In genomic region chr2:77519341-77519740, GRCm38 (mm10) we compare ENCODE assay signal across 8 mouse cellular contexts.
DNase-seq lines count a peak whose midpoint lies in the region; ATAC-seq and TF ChIP-seq lines count a peak whose summit lies in the region.

No protein-coding gene starts in this region.

- DNase-seq in frontal cortex, postnatal 36 days (ENCODE audit: low spot score in 2 of 2): peak; percentile 27 to 40
- DNase-seq in frontal cortex, postnatal 25 days (ENCODE audit: low spot score in 2 of 2): no peak
- DNase-seq in hindbrain, embryonic 10.5 days (ENCODE audit: low spot score): peak; percentile 33
- DNase-seq in limb, embryonic 10.5 days (ENCODE audit: low spot score): peak; percentile 42
- peak; percentile 19 for DNase-seq in midbrain, postnatal 0 days (ENCODE audit: low spot score)
- DNase-seq in spleen, postnatal 14 days (ENCODE audit: low spot score in 2 of 2): no peak
- DNase-seq in MN1 (ENCODE audit: low spot score): no peak

- H3K27me3 ChIP-seq in hindbrain, embryonic 10.5 days (ENCODE audit: insufficient read depth, poor library complexity, severe bottlenecking): no peaks in the 10 kb centered on the region
- peaks cover 9% of the 10 kb centered on the region; the same call in 1 of the 2 replicates for H3K27me3 ChIP-seq in limb, embryonic 10.5 days (ENCODE audit: low read depth, poor library complexity, severe bottlenecking)
- no peaks in the 10 kb centered on the region for H3K27me3 ChIP-seq in midbrain, postnatal 0 days (ENCODE audit: insufficient read depth, low read length)

- ATAC-seq in midbrain, postnatal 0 days (ENCODE audit: low FRiP score): no peak

- peak overlapping the region; percentile 59 for H3K4me2 ChIP-seq in midbrain, postnatal 0 days (ENCODE audit: low read depth, low read length, poor library complexity, severe bottlenecking)

- no peak overlapping the region for H3K9ac ChIP-seq in midbrain, postnatal 0 days (replicated peaks; ENCODE audit: low read length, poor library complexity, severe bottlenecking)

- no peak overlapping the region for H3K27ac ChIP-seq in cortical plate, adult 2 months (ENCODE audit: insufficient read depth, low read length)
- H3K27ac ChIP-seq in hindbrain, embryonic 10.5 days: no peak overlapping the region
- no peak overlapping the region for H3K27ac ChIP-seq in limb, embryonic 10.5 days
- H3K27ac ChIP-seq in midbrain, postnatal 0 days (ENCODE audit: low read depth, low read length): no peak overlapping the region

- no peaks in the 10 kb centered on the region for H3K36me3 ChIP-seq in hindbrain, embryonic 10.5 days
- H3K36me3 ChIP-seq in limb, embryonic 10.5 days: no peaks in the 10 kb centered on the region
- no peaks in the 10 kb centered on the region for H3K36me3 ChIP-seq in midbrain, postnatal 0 days (ENCODE audit: insufficient read depth, low read length)

- peaks cover 8% of the 10 kb centered on the region for H3K4me1 ChIP-seq in cortical plate, adult 2 months (ENCODE audit: control insufficient read depth, insufficient read depth, low read length)
- H3K4me1 ChIP-seq in hindbrain, embryonic 10.5 days (replicated peaks): peaks cover 18% of the 10 kb centered on the region
- H3K4me1 ChIP-seq in limb, embryonic 10.5 days: peaks cover 13% of the 10 kb centered on the region
- peaks cover 11% of the 10 kb centered on the region for H3K4me1 ChIP-seq in midbrain, postnatal 0 days (ENCODE audit: insufficient read depth, low read length)

- WGBS in hindbrain, embryonic 10.5 days: under 1% methylated on average over 14 of the region's 14 CpGs
- WGBS in limb, embryonic 10.5 days: under 1% methylated on average over 14 of the region's 14 CpGs
- WGBS in midbrain, postnatal 0 days: 1% methylated on average over 14 of the region's 14 CpGs

- H3K9me3 ChIP-seq in hindbrain, embryonic 10.5 days: no peaks in the 10 kb centered on the region
- no peaks in the 10 kb centered on the region for H3K9me3 ChIP-seq in limb, embryonic 10.5 days (replicated peaks)
- H3K9me3 ChIP-seq in midbrain, postnatal 0 days (ENCODE audit: low read length): no peaks in the 10 kb centered on the region

- H3K4me3 ChIP-seq in cortical plate, adult 2 months (ENCODE audit: insufficient read depth, low read length): peak overlapping the region; percentile 51
- peak overlapping the region; percentile 54 for H3K4me3 ChIP-seq in hindbrain, embryonic 10.5 days
- H3K4me3 ChIP-seq in limb, embryonic 10.5 days: peak overlapping the region; percentile 52
- peak overlapping the region; percentile 33 for H3K4me3 ChIP-seq in midbrain, postnatal 0 days (ENCODE audit: low read depth, low read length)

- no peak for TF ChIP-seq CTCF in cortical plate, adult 2 months (IDR thresholded peaks at IDR 0.05; ENCODE audit: extremely low read depth, insufficient read depth, low read length)
- no peak for TF ChIP-seq CTCF in midbrain, postnatal 0 days (IDR thresholded peaks at IDR 0.05)

- 0 out of 2 replicates have a peak, but pooled peaks have one; percentile 14 for TF ChIP-seq POLR2A in cortical plate, adult 2 months (IDR thresholded peaks at IDR 0.05; ENCODE audit: extremely low read depth, insufficient read depth, low read length)

Comparison
In these comparisons a context has a peak if more than half of its experiments do, and no peak if none do; other contexts are left out.
1. DNase-seq: peak in frontal cortex, postnatal 36 days (2 of 2), hindbrain, embryonic 10.5 days (single experiment), limb, embryonic 10.5 days (single experiment) and midbrain, postnatal 0 days (single experiment); none in frontal cortex, postnatal 25 days (0 of 2), spleen, postnatal 14 days (0 of 2) and MN1 (single experiment).
2. Peak in every context shown above with its lines, with median percentiles within 50 percentile points of each other: H3K4me3 ChIP-seq.